Mouse (Mus musculus) ES-E14 (cell line): ENCODE measurements around the gene Gpr37l1.

Experiments used
- HCFC1 ChIP-seq: IDR thresholded peaks from 2 replicates; pipeline ENCODE4 v1.6.1; 2012; ENCODE audit warnings: low read length, inconsistent platforms, borderline replicate concordance; ENCODE audit not compliant: insufficient read depth
- ZNF384 ChIP-seq: IDR thresholded peaks from 2 replicates; pipeline ENCODE4 v1.6.1; 2012; ENCODE audit warnings: low read depth, low read length, inconsistent platforms

GRCm38 (mm10) chr1:135167435-135167834, at the start of gene Gpr37l1:
- no peak for TF ChIP-seq HCFC1
- TF ChIP-seq ZNF384: no peak
